Mouse (Mus musculus) embryo, embryonic 11.5 days (tissue): ENCODE measurements at regions not wholly inside any gene's neighbourhood (a gene's known extent, or its start where the extent isn't known, plus 50 kb on each side); places are given as distances from the start of the nearest gene placed in this dataset.

ENCODE experiments used
- DNase-seq: peaks from one replicate; pipeline ENCODE4 v3.0.0-alpha.2; 2012; ENCODE audit warnings: low read depth, low spot score

DNA sequence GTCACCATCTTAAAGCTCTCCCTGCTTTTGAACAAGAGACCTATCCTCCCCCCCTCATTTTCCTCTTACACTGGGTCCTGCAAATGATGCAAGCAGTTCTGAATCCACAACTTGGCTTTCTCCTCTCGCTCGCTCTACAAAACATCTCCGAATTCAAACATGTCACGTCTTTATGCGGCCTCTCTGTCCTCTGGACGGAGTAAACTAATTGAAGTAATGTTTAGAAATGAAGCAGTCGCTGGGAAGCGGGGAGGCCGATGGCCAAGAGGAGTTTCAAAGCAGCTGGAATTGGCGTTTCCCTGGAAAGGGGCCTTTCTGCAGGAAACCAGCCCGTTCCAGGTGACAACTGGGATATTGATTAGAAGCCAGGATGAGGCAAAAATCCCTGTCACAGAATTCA lies 446.8 kb downstream of the Ate1 start:
- no peak for DNase-seq

DNA sequence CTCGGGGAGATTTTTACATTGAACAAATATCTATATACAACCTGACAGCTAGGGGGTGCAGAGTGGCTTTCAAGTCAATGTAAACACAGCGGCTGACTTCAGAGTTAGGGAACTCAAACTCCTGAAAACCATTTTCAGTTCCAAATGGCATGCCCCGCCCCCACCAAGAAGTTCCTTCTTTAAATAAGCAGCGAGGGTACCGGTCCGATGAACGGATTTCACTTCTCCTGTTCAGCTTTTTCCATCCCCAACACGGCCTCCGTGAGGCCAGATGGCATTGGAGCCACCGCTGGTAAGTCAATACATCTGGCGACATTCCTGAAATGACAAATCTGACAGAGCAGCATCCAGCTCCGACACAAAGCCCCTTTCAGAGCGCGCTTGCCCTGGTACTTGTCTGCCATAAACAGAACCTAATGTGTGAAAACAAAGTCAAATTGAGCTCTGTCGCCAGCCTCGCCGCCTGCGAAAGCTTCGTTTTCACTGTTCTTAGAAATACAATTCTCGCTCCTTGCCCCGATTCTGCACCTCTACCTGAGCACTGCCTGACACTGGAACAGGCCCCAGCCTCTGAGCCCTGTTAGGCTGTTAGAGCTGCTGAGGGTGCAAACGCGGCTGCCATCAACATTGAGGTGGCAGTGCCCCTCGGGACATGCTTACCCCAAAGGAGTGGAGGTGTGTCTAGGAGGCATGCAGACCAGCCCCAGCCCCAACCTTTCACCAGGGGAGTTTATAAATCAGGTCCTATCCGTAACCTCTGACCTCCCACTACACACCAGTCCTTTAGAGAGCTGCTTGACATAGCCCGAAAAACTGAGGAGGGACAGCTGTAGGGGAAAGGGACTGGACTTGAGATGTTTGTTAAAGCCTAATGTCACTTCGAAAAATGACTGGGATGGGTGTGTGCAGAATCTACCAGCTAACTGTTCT lies 446.0 kb downstream of the Ate1 start:
- DNase-seq = peak; percentile 46

DNA sequence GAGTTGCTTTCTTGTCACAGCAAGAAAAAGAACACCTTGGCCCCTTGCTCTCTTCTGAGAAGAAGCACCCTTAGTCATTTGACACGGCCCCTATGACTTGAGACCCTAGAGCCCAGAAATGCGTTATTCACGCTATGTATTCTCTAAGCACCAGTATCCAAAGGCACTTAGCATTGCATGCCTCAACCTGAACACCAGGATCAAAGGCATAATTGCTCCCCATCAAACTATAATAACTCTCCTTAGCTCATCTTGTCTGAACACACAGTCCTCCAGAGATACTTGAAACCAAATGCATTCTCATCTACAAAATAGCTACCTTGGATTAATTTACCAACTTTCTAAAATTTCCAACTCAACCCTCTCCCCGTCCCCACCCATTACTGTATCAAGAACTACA lies 437.5 kb downstream of the Ate1 start:
- DNase-seq = no peak

DNA sequence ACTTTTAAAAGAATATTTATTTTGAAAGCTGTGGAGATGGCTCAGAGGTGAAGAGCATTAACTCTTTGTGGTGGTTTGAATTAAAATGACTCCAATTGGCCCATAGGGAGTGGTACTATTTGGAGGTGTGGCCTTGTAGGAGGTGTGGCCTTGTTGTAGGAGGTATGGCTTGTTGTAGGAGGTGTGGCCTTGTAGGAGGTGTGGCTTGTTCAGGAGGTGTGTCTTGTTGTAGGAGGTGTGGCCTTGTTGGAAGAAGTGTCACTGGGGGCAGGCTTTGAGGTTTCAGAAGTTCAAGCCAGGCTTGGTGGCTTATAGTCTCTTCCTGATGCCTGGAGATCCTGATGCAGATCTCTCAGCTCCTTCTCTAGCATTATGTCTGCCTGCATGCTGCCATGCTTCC lies 434.5 kb downstream of the Ate1 start:
- no peak for DNase-seq

DNA sequence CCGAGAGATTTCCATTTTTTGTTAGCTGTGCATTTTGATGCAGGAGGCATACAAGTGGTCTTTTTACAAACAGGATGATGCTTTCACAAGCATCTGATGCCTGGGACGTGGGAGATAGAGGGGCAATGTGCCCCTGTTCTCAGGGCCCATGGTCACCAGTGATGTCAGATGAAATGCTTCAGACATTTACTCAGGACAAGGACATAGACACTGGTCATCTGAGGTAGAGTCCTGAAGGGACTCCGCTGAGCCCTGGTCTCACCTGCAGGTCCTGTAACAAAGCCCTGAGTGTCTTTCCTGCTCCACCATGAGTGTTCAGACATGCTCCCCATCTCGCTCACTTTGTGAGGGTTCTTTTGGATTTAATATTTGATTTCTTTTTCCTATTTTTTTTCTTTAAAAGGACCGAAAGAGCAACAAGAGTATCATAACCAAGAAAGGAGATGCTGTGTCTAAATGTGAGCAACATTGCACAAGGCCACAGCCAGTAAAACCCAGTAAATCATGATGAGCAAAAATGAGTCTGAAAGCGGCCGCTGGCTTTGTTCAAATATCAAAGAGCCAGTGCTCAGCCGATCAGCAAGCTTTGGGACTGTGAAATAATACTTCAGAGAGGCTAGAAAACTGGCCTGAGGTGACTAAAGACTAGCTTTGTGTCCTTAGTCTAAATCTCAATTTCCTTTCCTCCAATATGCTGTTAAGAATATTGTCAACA lies 430.1 kb downstream of the Ate1 start:
- no peak for DNase-seq

DNA sequence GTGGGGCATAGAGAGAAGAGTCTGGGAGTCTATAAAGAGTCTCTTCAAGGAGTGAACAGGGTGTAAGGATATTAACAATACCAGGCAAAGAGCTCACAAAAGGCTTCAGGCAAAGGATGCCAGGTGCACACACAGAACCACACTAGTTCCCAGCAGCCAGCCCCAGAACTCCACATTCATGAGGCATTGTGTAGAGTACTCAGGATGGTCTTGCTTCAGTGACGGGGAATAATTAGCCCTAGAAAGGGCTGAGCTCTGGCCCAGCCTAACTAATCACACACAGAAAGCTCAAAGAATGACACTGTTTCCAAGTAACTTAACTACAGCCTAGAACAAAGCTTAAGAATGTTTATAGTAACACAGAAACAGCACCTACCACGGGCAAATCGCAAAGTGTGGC lies 428.2 kb downstream of the Ate1 start:
- no peak for DNase-seq

DNA sequence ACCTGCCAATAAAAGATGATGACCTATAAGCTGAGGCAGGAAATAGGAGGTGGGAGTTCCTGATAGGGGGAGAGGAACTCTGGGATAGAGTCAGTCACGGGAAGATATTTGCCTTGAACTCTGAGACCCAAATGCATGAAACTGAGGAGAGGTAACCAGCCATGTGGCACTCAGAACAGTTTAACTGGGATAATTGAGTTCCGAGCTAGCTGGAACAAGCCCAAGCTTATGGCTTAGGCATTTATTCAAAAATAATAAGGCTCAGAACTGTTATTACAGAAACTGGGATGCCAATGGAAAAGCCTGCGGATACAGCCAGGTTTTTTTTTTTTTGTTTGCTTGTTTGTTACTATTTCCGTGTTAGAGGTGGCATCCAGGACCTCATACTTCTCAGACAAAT lies 425.0 kb downstream of the Ate1 start:
- no peak for DNase-seq

DNA sequence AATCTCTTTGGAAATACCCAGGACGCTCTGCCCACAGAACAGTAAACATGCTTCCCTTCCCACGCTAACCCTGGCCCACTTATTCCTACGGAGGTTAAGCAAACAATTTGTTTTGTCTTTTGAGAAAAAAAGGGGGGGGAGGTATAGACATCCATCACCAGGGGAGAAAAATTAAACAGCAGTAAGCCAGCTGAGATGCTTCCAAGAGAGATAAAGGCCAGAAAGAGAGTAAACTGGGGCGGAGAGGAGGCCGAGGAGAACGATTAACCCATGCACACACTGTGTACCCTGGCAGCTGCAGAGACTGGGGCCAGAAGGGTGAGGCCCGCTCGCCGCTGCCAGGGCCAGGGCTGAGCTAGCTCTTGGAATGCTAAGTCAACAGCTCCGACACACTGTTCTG lies 421.6 kb downstream of the Ate1 start:
- no peak for DNase-seq

DNA sequence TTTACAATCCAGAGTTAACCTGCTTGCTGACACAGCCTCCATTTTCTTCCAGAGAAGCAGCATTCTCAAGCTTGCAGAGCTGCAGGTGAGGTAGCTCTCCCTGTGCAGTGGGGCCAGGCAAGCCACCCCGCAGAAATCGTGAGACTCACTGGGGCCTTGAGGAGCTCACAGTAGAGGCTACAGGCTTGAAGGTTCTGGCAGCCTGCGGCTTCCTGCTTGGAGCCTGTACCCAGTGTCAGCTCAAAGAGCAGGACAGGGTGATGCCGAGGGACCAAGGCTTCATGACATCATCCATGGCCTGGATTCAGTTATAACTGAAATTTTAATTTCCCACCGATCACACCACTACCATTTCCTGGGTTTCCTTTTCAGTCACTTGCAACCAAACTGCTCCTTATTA lies 417.5 kb downstream of the Ate1 start:
- DNase-seq = no peak

DNA sequence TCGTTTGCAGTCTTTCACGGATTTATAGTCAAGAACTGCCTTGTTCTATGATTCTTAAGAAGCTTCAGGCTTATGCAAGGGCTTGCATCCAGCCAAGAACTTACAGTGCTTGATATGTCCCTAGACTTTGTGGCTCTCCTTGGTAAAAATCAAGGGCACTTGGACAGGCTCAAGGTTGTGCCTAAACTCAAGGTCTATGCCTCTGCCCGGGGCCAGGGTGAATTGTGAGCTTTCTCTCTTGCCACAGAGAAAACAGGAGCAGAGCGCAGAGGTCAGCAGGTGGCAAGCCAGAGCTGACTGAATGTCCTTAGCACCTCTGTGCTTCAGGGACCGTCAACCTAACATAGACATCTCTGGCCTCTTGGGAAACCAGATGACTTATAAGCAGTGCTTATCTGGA lies 413.2 kb downstream of the Ate1 start:
- no peak for DNase-seq

DNA sequence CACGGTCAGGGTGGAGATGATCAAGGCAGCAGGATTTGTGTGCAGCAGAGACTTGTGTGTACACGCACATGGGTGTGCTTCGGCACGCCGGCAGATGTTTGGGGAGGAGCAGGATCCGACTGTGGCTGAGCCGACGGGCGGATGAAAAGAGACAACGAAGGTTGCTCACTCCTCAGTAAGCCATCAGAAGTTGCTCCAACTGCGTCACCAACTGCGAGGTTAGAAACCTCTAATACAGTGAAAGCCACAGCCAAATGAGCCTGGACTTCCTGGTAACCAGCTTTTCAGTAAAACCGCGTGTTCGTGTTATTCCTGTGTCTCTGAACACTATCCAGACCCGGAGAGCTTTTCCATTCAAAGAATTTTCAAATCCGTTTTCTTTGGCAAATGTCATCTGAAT lies 411.8 kb downstream of the Ate1 start:
- DNase-seq = no peak
